Mouse (Mus musculus): ENCODE measurements around the gene Nit2. TPM values are rescaled to one million over a fixed set of nuclear protein-coding genes. Genes with fewer than 3 reads are reported as not detected.

The Nit2 gene
- polyA plus RNA-seq, 1 experiment: 22.4 TPM

- Histone ChIP-seq H3ac (ENCODE audit: control insufficient read depth, insufficient read length) (no peak overlapping the region), H3K27me3 (ENCODE audit: control insufficient read depth, insufficient read depth, insufficient read length) (no peaks in the 10 kb centered on the region), H3K4me2 (ENCODE audit: low read depth) (no peak overlapping the region), H3K79me2 (ENCODE audit: control insufficient read depth, insufficient read depth) (no peaks in the 10 kb centered on the region), H3K4me3 (no peak overlapping the region), H3K36me3 (ENCODE audit: control insufficient read depth, insufficient read depth) (peaks cover 73% of the 10 kb centered on the region)
- TF ChIP-seq TCF3 (IDR thresholded peaks at IDR 0.05; ENCODE audit: insufficient read length, low read depth) (no peak), REST (IDR thresholded peaks at IDR 0.05; ENCODE audit: insufficient read depth, insufficient read length) (no peak), MYOD1 (IDR thresholded peaks at IDR 0.05; ENCODE audit: control insufficient read depth in 1 of 3, insufficient read length in 2 of 3, low read depth in 2 of 3) (no peak), SRF (IDR thresholded peaks at IDR 0.05; ENCODE audit: control insufficient read depth, insufficient read length, low read depth) (no peak), E2F4 (IDR thresholded peaks at IDR 0.05; ENCODE audit: insufficient read depth) (no peak), MAX (IDR thresholded peaks at IDR 0.05; ENCODE audit: low read depth) (no peak)
Observed at GRCm38 (mm10) chr16:57144741-57145140, 22.4 kb downstream of the Nit2 start.

- Histone ChIP-seq H3K79me2 (ENCODE audit: control insufficient read depth, insufficient read depth) (peaks cover 65% of the 10 kb centered on the region), H3ac (ENCODE audit: control insufficient read depth, insufficient read length) (no peak overlapping the region), H3K36me3 (ENCODE audit: control insufficient read depth, insufficient read depth) (peaks cover 37% of the 10 kb centered on the region), H3K4me2 (ENCODE audit: low read depth) (no peak overlapping the region), H3K27me3 (ENCODE audit: control insufficient read depth, insufficient read depth, insufficient read length) (no peaks in the 10 kb centered on the region), H3K4me3 (no peak overlapping the region)
- TF ChIP-seq MAX (IDR thresholded peaks at IDR 0.05; ENCODE audit: low read depth): no peak
- no peak for TF ChIP-seq CEBPB (IDR thresholded peaks at IDR 0.05; ENCODE audit: insufficient read depth, poor library complexity, severe bottlenecking)
- no peak for TF ChIP-seq POLR2AphosphoS2 (IDR thresholded peaks at IDR 0.05; ENCODE audit: insufficient read length, low read depth)
- TF ChIP-seq TCF3 (IDR thresholded peaks at IDR 0.05; ENCODE audit: insufficient read length, low read depth): no peak
- TF ChIP-seq MYOG (IDR thresholded peaks at IDR 0.05; ENCODE audit: control insufficient read depth in 1 of 3, insufficient read depth in 1 of 3, insufficient read length in 2 of 3, low read depth in 2 of 3): no peak
- no peak for TF ChIP-seq POLR2A (IDR thresholded peaks at IDR 0.05; ENCODE audit: insufficient read length, low read depth)
- no peak for TF ChIP-seq REST (IDR thresholded peaks at IDR 0.05; ENCODE audit: insufficient read depth, insufficient read length)
- no peak for TF ChIP-seq USF1 (IDR thresholded peaks at IDR 0.05; ENCODE audit: low read depth)
- TF ChIP-seq TCF12 (IDR thresholded peaks at IDR 0.05; ENCODE audit: insufficient read depth, poor library complexity, severe bottlenecking): no peak
Observed at GRCm38 (mm10) chr16:57133611-57134010, 33.5 kb downstream of the Nit2 start.

GRCm38 (mm10) chr16:57132326-57132725, 34.8 kb downstream of the Nit2 start:
- H3K27me3 ChIP-seq (ENCODE audit: control insufficient read depth, insufficient read depth, insufficient read length): no peaks in the 10 kb centered on the region
- H3K79me2 ChIP-seq (ENCODE audit: control insufficient read depth, insufficient read depth): peaks cover 78% of the 10 kb centered on the region
- TF ChIP-seq USF1 (IDR thresholded peaks at IDR 0.05; ENCODE audit: low read depth): no peak
- no peak for TF ChIP-seq CEBPB (IDR thresholded peaks at IDR 0.05; ENCODE audit: insufficient read depth, poor library complexity, severe bottlenecking)
- TF ChIP-seq POLR2AphosphoS2 (IDR thresholded peaks at IDR 0.05; ENCODE audit: insufficient read length, low read depth): no peak
- no peak for TF ChIP-seq TCF3 (IDR thresholded peaks at IDR 0.05; ENCODE audit: insufficient read length, low read depth)
- TF ChIP-seq E2F4 (IDR thresholded peaks at IDR 0.05; ENCODE audit: insufficient read depth): no peak
- no peak for TF ChIP-seq SRF (IDR thresholded peaks at IDR 0.05; ENCODE audit: control insufficient read depth, insufficient read length, low read depth)
- no peak for TF ChIP-seq MYOD1 (IDR thresholded peaks at IDR 0.05; ENCODE audit: control insufficient read depth in 1 of 3, insufficient read length in 2 of 3, low read depth in 2 of 3)
- no peak for TF ChIP-seq POLR2A (IDR thresholded peaks at IDR 0.05; ENCODE audit: insufficient read length, low read depth)
- no peak for TF ChIP-seq TCF12 (IDR thresholded peaks at IDR 0.05; ENCODE audit: insufficient read depth, poor library complexity, severe bottlenecking)
- TF ChIP-seq MAX (IDR thresholded peaks at IDR 0.05; ENCODE audit: low read depth): no peak
- TF ChIP-seq REST (IDR thresholded peaks at IDR 0.05; ENCODE audit: insufficient read depth, insufficient read length): no peak
- no peak for TF ChIP-seq MYOG (IDR thresholded peaks at IDR 0.05; ENCODE audit: control insufficient read depth in 1 of 3, insufficient read depth in 1 of 3, insufficient read length in 2 of 3, low read depth in 2 of 3)
- peaks cover 30% of the 10 kb centered on the region for H3K36me3 ChIP-seq (ENCODE audit: control insufficient read depth, insufficient read depth)
- H3K4me2 ChIP-seq (ENCODE audit: low read depth): no peak overlapping the region
- H3K4me3 ChIP-seq: no peak overlapping the region
- H3ac ChIP-seq (ENCODE audit: control insufficient read depth, insufficient read length): no peak overlapping the region

DNA sequence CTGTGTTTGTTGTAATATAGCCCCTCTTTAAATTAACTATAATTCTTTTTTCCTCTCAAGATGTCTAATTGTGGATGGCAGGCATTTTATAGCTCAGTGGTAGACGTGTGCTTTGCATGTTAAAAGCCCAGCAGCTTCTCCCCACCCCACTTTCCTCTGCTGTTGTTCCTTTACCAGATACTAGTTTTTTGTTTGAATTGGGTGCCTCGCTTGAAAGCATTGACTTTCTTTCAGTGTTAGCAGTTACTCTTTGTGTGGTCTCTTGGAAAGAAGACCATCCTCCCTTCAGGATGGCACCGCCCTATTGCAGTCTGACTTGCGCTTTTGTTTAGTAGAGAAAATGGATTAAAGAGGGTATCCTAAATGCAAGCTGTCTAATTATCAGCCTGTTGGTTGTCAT, 35.6 kb downstream of the Nit2 start:
- TF ChIP-seq POLR2A (IDR thresholded peaks at IDR 0.05; ENCODE audit: insufficient read length, low read depth) (no peak), CEBPB (IDR thresholded peaks at IDR 0.05; ENCODE audit: insufficient read depth, poor library complexity, severe bottlenecking) (no peak), MAX (IDR thresholded peaks at IDR 0.05; ENCODE audit: low read depth) (no peak)
- H3ac ChIP-seq (ENCODE audit: control insufficient read depth, insufficient read length): no peak overlapping the region
- H3K4me3 ChIP-seq: no peak overlapping the region
- no peak overlapping the region for H3K4me2 ChIP-seq (ENCODE audit: low read depth)
- H3K36me3 ChIP-seq (ENCODE audit: control insufficient read depth, insufficient read depth): peaks cover 22% of the 10 kb centered on the region
- no peaks in the 10 kb centered on the region for H3K27me3 ChIP-seq (ENCODE audit: control insufficient read depth, insufficient read depth, insufficient read length)
- peaks cover 86% of the 10 kb centered on the region for H3K79me2 ChIP-seq (ENCODE audit: control insufficient read depth, insufficient read depth)

DNA sequence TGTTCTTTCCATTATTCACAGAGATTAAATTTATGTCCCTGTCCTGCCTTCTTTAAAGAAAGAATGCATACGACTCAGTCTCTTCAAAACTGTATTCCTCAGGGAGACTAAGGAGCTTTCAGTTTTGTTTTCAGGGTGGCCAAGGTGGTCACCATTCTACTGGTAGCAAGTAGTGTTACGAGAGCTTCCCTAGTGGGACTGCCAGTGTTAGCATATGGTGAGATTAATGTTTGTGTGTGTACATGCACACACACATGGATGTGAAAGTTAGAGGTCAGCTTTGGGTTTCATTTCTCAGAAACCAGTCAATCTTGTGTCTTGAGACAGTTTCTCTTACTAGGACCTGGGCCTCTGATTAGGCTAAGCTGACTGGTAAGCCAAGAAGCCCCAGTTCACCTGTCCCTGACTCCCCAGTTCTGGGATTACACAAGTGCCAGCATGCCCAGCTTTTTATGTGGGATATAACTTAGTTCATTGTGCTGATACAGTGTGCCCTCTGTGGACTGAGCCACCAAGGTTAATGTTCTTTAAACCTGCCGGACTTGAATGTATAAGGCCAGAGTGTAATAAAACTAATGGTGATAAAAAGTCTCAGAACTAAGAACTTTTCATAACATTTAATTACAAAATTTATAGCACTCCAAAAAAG, 36.3 kb downstream of the Nit2 start:
- Histone ChIP-seq H3K4me2 (ENCODE audit: low read depth) (no peak overlapping the region), H3K36me3 (ENCODE audit: control insufficient read depth, insufficient read depth) (peaks cover 16% of the 10 kb centered on the region), H3ac (ENCODE audit: control insufficient read depth, insufficient read length) (no peak overlapping the region), H3K79me2 (ENCODE audit: control insufficient read depth, insufficient read depth) (peaks cover 90% of the 10 kb centered on the region), H3K4me3 (no peak overlapping the region), H3K27me3 (ENCODE audit: control insufficient read depth, insufficient read depth, insufficient read length) (no peaks in the 10 kb centered on the region)
- TF ChIP-seq MYOG (IDR thresholded peaks at IDR 0.05; ENCODE audit: control insufficient read depth in 1 of 3, insufficient read depth in 1 of 3, insufficient read length in 2 of 3, low read depth in 2 of 3) (no peak), E2F4 (IDR thresholded peaks at IDR 0.05; ENCODE audit: insufficient read depth) (no peak), POLR2AphosphoS2 (IDR thresholded peaks at IDR 0.05; ENCODE audit: insufficient read length, low read depth) (no peak), REST (IDR thresholded peaks at IDR 0.05; ENCODE audit: insufficient read depth, insufficient read length) (no peak), POLR2A (IDR thresholded peaks at IDR 0.05; ENCODE audit: insufficient read length, low read depth) (no peak), USF1 (IDR thresholded peaks at IDR 0.05; ENCODE audit: low read depth) (no peak)
